Mouse (Mus musculus) forebrain, embryonic 13.5 days (tissue): ENCODE results near the gene Rufy4. TPM values are rescaled to one million over a fixed set of nuclear protein-coding genes. Genes with fewer than 3 reads are reported as not detected.
A peak's percentile ranks its signal among the peaks of the same experiment; 100 is the strongest.

ENCODE experiments used
- ATAC-seq: fragments of 200-750 bp; cut with Nextera tagmentation; 2 replicates; pipeline ENCODE4 v1.8.0; 2017
- H3K27ac ChIP-seq: fragments of 300-500 bp; sonication (generic); 2 replicates; pipeline ENCODE4 v1.5.1; 2015; ENCODE audit warnings: inconsistent platforms, mild to moderate bottlenecking, moderate library complexity
- H3K27me3 ChIP-seq: fragments of 300-500 bp; sonication (generic); 2 replicates; pipeline ENCODE4 v1.6.1; 2015; ENCODE audit warnings: mild to moderate bottlenecking, inconsistent platforms
- H3K36me3 ChIP-seq: fragments of 300-500 bp; sonication (generic); 2 replicates; pipeline ENCODE4 v1.6.1; 2015; ENCODE audit warnings: mild to moderate bottlenecking, inconsistent platforms; ENCODE audit not compliant: poor library complexity, severe bottlenecking
- H3K4me1 ChIP-seq: fragments of 300-500 bp; sonication (generic); 2 replicates; pipeline ENCODE4 v1.6.1; 2015; ENCODE audit warnings: inconsistent platforms
- H3K4me2 ChIP-seq: fragments of 300-500 bp; sonication (generic); 2 replicates; pipeline ENCODE4 v1.6.1; 2015; ENCODE audit warnings: inconsistent platforms, mild to moderate bottlenecking, moderate library complexity
- H3K4me3 ChIP-seq: fragments of 300-500 bp; sonication (generic); 2 replicates; pipeline ENCODE4 v1.5.1; 2015; ENCODE audit warnings: mild to moderate bottlenecking, inconsistent platforms
- H3K9ac ChIP-seq: fragments of 300-500 bp; sonication (generic); 2 replicates; pipeline ENCODE4 v1.6.1; 2015; ENCODE audit warnings: mild to moderate bottlenecking, inconsistent platforms
- H3K9me3 ChIP-seq: fragments of 300-500 bp; sonication (generic); replicated peaks from 2 replicates; pipeline ENCODE4 v1.6.1; 2016; ENCODE audit warnings: inconsistent platforms
- WGBS: fragments of 180-500 bp; shearing (Covaris S2); methylation state at CpG from one replicate; pipeline ENCODE4 v1.1.7; 2015; 5-methylcytosine and 5-hydroxymethylcytosine counted together
- polyA plus RNA-seq: library from polyadenylated mRNA; unstranded; fragments of >200 nt; fragmentation: Nextera tagmentation; extraction: Ambion mirVana; gene quantifications from 2 replicates; pipeline ENCODE4 v1.2.1, GENCODE M21; 2015

Gene Rufy4
- polyA plus RNA-seq, 1 experiment from 2014 or later: 0.19 TPM

DNA sequence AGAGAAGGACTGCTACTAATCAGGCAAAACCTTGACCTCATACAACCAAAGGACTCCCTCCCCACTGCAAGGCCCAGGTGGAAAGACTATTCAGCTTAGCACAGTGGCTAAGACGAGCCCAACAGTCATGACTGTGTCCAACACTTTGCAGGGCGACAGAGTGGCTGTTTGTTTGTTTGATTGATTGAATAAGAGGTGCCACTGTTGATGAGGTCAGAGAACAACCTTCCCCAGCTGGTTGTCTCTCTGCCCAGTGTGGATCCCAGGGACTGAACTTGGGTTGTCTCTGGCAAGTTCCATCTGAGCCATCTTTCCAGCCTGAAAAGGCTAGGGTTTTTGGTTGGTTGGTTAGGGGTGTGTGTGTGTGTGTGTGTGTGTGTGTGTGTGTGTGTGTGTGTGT is 15.7 kb upstream of the Rufy4 start:
- 52% methylated on average over 2 of the region's 2 CpGs for WGBS
- H3K9ac ChIP-seq: no peak overlapping the region
- no peak overlapping the region for H3K4me3 ChIP-seq
- no peaks in the 10 kb centered on the region for H3K27me3 ChIP-seq
- H3K4me1 ChIP-seq: peaks cover 56% of the 10 kb centered on the region
- peak overlapping the region; percentile 48; the same call in 1 of the 2 replicates for H3K27ac ChIP-seq
- no peak overlapping the region for H3K4me2 ChIP-seq
- ATAC-seq: no peak
- H3K36me3 ChIP-seq: no peaks in the 10 kb centered on the region
- no peaks in the 10 kb centered on the region for H3K9me3 ChIP-seq

GRCm38 (mm10) chr1:74110932-74111695 is 14.2 kb upstream of the Rufy4 start:
- H3K27me3 ChIP-seq: no peaks in the 10 kb centered on the region
- H3K9ac ChIP-seq: peak overlapping the region; percentile 27; the same call in 1 of the 2 replicates
- H3K27ac ChIP-seq: peak overlapping the region; percentile 84
- peak overlapping the region; percentile 35 for H3K4me2 ChIP-seq
- H3K9me3 ChIP-seq: no peaks in the 10 kb centered on the region
- H3K4me3 ChIP-seq: no peak overlapping the region
- 4% methylated on average over 8 of the region's 8 CpGs for WGBS
- ATAC-seq: peak; percentile 90
- no peaks in the 10 kb centered on the region for H3K36me3 ChIP-seq
- peaks cover 48% of the 10 kb centered on the region for H3K4me1 ChIP-seq

- Histone ChIP-seq H3K27ac (peak overlapping the region; percentile 84), H3K27me3 (no peaks in the 10 kb centered on the region), H3K4me2 (peak overlapping the region; percentile 35), H3K9me3 (no peaks in the 10 kb centered on the region), H3K36me3 (no peaks in the 10 kb centered on the region), H3K4me3 (no peak overlapping the region), H3K9ac (peak overlapping the region; percentile 27; the same call in 1 of the 2 replicates), H3K4me1 (peaks cover 44% of the 10 kb centered on the region)
- ATAC-seq: no peak
- WGBS: 15% methylated on average over 6 of the region's 6 CpGs
These were observed 13.7 kb upstream of the Rufy4 start for GRCm38 (mm10) chr1:74111696-74112030.

- Histone ChIP-seq H3K27me3 (no peaks in the 10 kb centered on the region), H3K36me3 (no peaks in the 10 kb centered on the region), H3K27ac (no peak overlapping the region), H3K9me3 (no peaks in the 10 kb centered on the region), H3K4me3 (no peak overlapping the region), H3K4me2 (no peak overlapping the region), H3K4me1 (peaks cover 41% of the 10 kb centered on the region), H3K9ac (no peak overlapping the region)
- WGBS: 63% methylated on average over 3 of the region's 3 CpGs
- ATAC-seq: no peak
These were observed 12.3 kb upstream of the Rufy4 start for GRCm38 (mm10) chr1:74113071-74113470.

GRCm38 (mm10) chr1:74117876-74118275 is 7.5 kb upstream of the Rufy4 start:
- no peak overlapping the region for H3K9ac ChIP-seq
- peaks cover 3% of the 10 kb centered on the region; the same call in 1 of the 2 replicates for H3K27me3 ChIP-seq
- 92% methylated on average over 6 of the region's 6 CpGs for WGBS
- no peak overlapping the region for H3K27ac ChIP-seq
- H3K36me3 ChIP-seq: no peaks in the 10 kb centered on the region
- no peak overlapping the region for H3K4me2 ChIP-seq
- no peaks in the 10 kb centered on the region for H3K9me3 ChIP-seq
- no peak for ATAC-seq
- peaks cover 36% of the 10 kb centered on the region for H3K4me1 ChIP-seq
- no peak overlapping the region for H3K4me3 ChIP-seq

DNA sequence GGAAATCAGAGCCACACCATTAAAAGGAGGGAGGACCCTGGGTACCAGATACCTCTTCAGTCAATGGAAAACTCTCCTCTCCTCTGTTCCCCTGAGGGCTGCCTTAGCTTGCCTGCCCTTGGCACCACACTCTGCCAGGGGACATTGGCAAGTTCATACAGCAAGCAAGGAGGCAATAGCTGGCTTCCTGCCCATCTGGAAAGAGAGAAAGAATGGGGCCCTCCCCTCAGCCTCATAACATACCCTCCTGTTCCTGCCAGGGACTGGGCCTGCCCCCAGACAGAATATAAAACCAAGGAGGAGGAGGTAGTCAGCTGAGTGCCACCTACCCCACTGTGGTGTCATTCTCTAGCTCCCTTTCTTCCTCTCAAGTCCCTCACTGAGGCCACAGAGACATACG is 6.2 kb upstream of the Rufy4 start:
- ATAC-seq: peak; percentile 54
- Histone ChIP-seq H3K4me1 (peaks cover 36% of the 10 kb centered on the region), H3K9me3 (no peaks in the 10 kb centered on the region), H3K4me3 (no peak overlapping the region), H3K27ac (no peak overlapping the region), H3K27me3 (peaks cover 15% of the 10 kb centered on the region), H3K9ac (no peak overlapping the region), H3K4me2 (no peak overlapping the region), H3K36me3 (no peaks in the 10 kb centered on the region)
- 79% methylated on average over 1 of the region's 1 CpGs for WGBS

DNA sequence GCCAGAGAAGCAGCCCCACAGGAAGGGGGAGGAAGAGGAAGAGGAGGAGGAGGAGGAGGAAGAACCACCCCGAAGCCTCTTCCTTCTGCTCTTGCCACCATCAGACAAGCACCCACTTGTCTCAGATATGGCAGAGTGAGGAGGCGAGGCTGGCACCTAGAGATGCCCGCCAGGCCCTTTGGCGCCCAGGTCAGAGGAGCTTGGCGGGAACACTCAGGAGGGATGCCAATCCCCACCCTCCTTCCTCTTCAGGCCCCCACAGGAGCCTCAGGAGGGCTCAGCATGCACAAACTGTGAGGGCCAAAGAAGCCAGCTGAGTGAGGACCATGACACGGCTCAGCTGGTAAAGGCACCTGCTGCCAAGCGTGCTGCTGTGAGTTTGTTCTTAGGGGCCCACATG is 4.2 kb upstream of the Rufy4 start:
- peaks cover 21% of the 10 kb centered on the region for H3K27me3 ChIP-seq
- no peak overlapping the region for H3K9ac ChIP-seq
- H3K36me3 ChIP-seq: no peaks in the 10 kb centered on the region
- no peak overlapping the region for H3K4me2 ChIP-seq
- H3K27ac ChIP-seq: no peak overlapping the region
- peaks cover 48% of the 10 kb centered on the region for H3K4me1 ChIP-seq
- no peak overlapping the region for H3K4me3 ChIP-seq
- no peak for ATAC-seq
- WGBS: 86% methylated on average over 7 of the region's 7 CpGs
- H3K9me3 ChIP-seq: no peaks in the 10 kb centered on the region

- Histone ChIP-seq H3K4me3 (no peak overlapping the region), H3K4me1 (peaks cover 48% of the 10 kb centered on the region), H3K27me3 (peaks cover 23% of the 10 kb centered on the region), H3K4me2 (no peak overlapping the region), H3K27ac (peak overlapping the region; percentile 21; the same call in 1 of the 2 replicates), H3K9me3 (no peaks in the 10 kb centered on the region), H3K9ac (no peak overlapping the region), H3K36me3 (no peaks in the 10 kb centered on the region)
- 46% methylated on average over 9 of the region's 9 CpGs for WGBS
- peak; percentile 44 for ATAC-seq
These were observed 3.3 kb upstream of the Rufy4 start for GRCm38 (mm10) chr1:74121821-74122576.

GRCm38 (mm10) chr1:74123215-74123614 is 2.1 kb upstream of the Rufy4 start:
- no peak overlapping the region for H3K9ac ChIP-seq
- H3K4me2 ChIP-seq: peak overlapping the region; percentile 92
- no peak overlapping the region for H3K4me3 ChIP-seq

DNA sequence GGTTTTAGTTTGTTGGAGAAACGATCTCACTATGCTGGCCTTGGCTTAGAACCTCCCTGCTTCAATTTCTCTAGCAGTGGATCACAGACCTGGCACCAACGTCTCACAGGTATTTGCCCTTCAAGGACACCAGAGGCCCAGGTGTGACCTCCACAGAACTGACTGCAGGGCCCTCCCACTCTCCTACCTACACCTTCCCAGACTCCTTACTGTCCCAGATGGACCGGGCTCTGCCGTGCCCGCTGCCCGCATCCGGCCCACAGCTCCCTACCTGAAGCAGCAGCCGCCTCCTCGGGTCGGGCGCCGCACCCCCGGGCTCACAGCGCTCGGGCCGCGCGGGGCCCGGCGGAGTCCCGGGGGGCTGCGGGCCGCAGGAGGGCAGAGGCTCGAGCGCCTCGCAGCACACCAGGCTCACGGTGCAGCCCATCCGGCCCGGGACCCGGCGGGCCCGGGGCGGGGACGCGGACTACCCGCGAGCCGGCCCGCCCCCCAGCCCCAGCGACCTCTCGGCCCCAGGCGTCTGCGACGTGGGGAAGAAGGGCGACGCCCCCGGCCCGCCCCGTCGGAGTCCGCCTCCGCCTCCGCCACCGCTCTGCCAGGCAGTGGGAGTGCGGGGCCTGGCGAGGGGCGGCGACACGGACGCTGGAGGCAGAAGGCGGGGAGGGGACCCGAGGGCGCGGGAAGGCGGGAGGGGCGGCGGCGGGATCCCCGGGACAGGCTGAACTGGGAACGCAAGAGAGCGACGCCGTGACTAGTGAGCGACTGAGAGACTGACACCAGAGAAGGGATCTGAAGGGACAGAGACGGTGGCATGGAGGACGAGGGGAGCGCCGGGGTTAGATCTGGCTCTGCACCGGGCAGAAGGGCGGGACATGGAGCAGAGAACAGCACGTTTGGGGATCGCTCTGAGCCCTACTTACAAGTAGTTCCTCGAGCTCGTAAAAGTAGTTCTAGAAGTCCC is 1.0 kb upstream of the Rufy4 start, which contains the start of gene Tns1:
Gene Tns1, minus strand, starts transcription at position 429 of the 961 bp plus-strand sequence.
- H3K36me3 ChIP-seq: no peaks in the 10 kb centered on the region
- H3K4me3 ChIP-seq: peak within 1 kb of the TSS; percentile 54
- H3K9ac ChIP-seq: peak within 1 kb of the TSS; percentile 72
- peak within 1 kb of the TSS; percentile 92 for H3K4me2 ChIP-seq
- 1% methylated on average over 67 of the region's 84 CpGs for WGBS
- H3K27ac ChIP-seq: no peak within 1 kb of the TSS
- H3K4me1 ChIP-seq: peaks cover 38% of the 10 kb centered on the region
- H3K27me3 ChIP-seq: peaks cover 23% of the 10 kb centered on the region
- ATAC-seq: peak; percentile 66
- H3K9me3 ChIP-seq: no peaks in the 10 kb centered on the region

More at GRCm38 (mm10) chr1:74123215-74123614, 2.1 kb upstream of the Rufy4 start:
- Histone ChIP-seq H3K27me3 (peaks cover 23% of the 10 kb centered on the region), H3K9me3 (no peaks in the 10 kb centered on the region), H3K36me3 (no peaks in the 10 kb centered on the region), H3K27ac (no peak overlapping the region), H3K4me1 (peaks cover 48% of the 10 kb centered on the region)
- WGBS: 62% methylated on average over 8 of the region's 8 CpGs
- no peak for ATAC-seq

GRCm38 (mm10) chr1:74130883-74131659 is 5.7 kb downstream of the Rufy4 start:
- Histone ChIP-seq H3K4me1 (no peaks in the 10 kb centered on the region), H3K9me3 (no peaks in the 10 kb centered on the region), H3K9ac (no peak overlapping the region), H3K4me3 (no peak overlapping the region), H3K36me3 (no peaks in the 10 kb centered on the region), H3K27ac (no peak overlapping the region), H3K4me2 (no peak overlapping the region), H3K27me3 (peaks cover 2% of the 10 kb centered on the region; the same call in 1 of the 2 replicates)
- ATAC-seq: no peak
- WGBS: 88% methylated on average over 8 of the region's 8 CpGs
